Mouse (Mus musculus) forebrain, embryonic 12.5 days (tissue): Measurements from ENCODE around the gene Btbd9. TPM values are rescaled to one million over a fixed set of nuclear protein-coding genes. Genes with fewer than 3 reads are reported as not detected.

ENCODE experiments used
- ATAC-seq: fragments of 200-750 bp; cut with Nextera tagmentation; 2 replicates; pipeline ENCODE4 v1.8.0; 2017; ENCODE audit warnings: moderate TSS enrichment; ENCODE audit not compliant: low FRiP score
- H3K27ac ChIP-seq: fragments of 300-500 bp; sonication (generic); 2 replicates; pipeline ENCODE4 v1.5.1; 2016; ENCODE audit warnings: mild to moderate bottlenecking
- H3K27me3 ChIP-seq: fragments of 300-500 bp; sonication (generic); 2 replicates; pipeline ENCODE4 v1.6.1; 2016; ENCODE audit warnings: mild to moderate bottlenecking
- H3K36me3 ChIP-seq: fragments of 300-500 bp; sonication (generic); replicated peaks from 2 replicates; pipeline ENCODE4 v1.6.1; 2016; ENCODE audit warnings: mild to moderate bottlenecking
- H3K4me1 ChIP-seq: fragments of 300-500 bp; sonication (generic); 2 replicates; pipeline ENCODE4 v1.6.1; 2016
- H3K4me2 ChIP-seq: fragments of 300-500 bp; sonication (generic); 2 replicates; pipeline ENCODE4 v1.6.1; 2016; ENCODE audit warnings: mild to moderate bottlenecking, moderate library complexity
- H3K4me3 ChIP-seq: fragments of 300-500 bp; sonication (generic); replicated peaks from 2 replicates; pipeline ENCODE4 v1.5.1; 2016; ENCODE audit warnings: mild to moderate bottlenecking
- H3K9ac ChIP-seq: fragments of 300-500 bp; sonication (generic); 2 replicates; pipeline ENCODE4 v1.6.1; 2016; ENCODE audit warnings: mild to moderate bottlenecking
- H3K9me3 ChIP-seq: fragments of 300-500 bp; sonication (generic); 2 replicates; pipeline ENCODE4 v1.6.1; 2016
- WGBS: fragments of 180-500 bp; shearing (Covaris S2); methylation state at CpG from one replicate; pipeline ENCODE4 v1.1.7; 2016; 5-methylcytosine and 5-hydroxymethylcytosine counted together
- polyA plus RNA-seq: library from polyadenylated mRNA; unstranded; fragments of >200 nt; fragmentation: Nextera tagmentation; extraction: Ambion mirVana; gene quantifications from 2 replicates; pipeline ENCODE4 v1.2.1, GENCODE M21; 2016

Gene Btbd9
- polyA plus RNA-seq, 1 experiment from 2014 or later = 85.9 TPM

- peaks cover 14% of the 10 kb centered on the region for H3K4me1 ChIP-seq
- H3K4me3 ChIP-seq = no peak overlapping the region
- no peaks in the 10 kb centered on the region for H3K27me3 ChIP-seq
- H3K27ac ChIP-seq = no peak overlapping the region
- H3K36me3 ChIP-seq = peaks cover 36% of the 10 kb centered on the region
- H3K9me3 ChIP-seq = no peaks in the 10 kb centered on the region
- WGBS = 94% methylated on average over 8 of the region's 8 CpGs
- no peak for ATAC-seq
- H3K4me2 ChIP-seq = no peak overlapping the region
- H3K9ac ChIP-seq = no peak overlapping the region
Observed at GRCm38 (mm10) chr17:30210262-30210661, 366.0 kb downstream of the Btbd9 start.

GRCm38 (mm10) chr17:30205062-30205825 is 371.0 kb downstream of the Btbd9 start:
- Histone ChIP-seq H3K9me3 (no peaks in the 10 kb centered on the region), H3K36me3 (peaks cover 25% of the 10 kb centered on the region), H3K4me2 (no peak overlapping the region), H3K4me1 (peaks cover 61% of the 10 kb centered on the region), H3K4me3 (no peak overlapping the region), H3K27ac (0 out of 2 replicates have a peak overlapping the region, but pooled peaks have one; percentile 25), H3K27me3 (no peaks in the 10 kb centered on the region), H3K9ac (no peak overlapping the region)
- no peak for ATAC-seq
- 92% methylated on average over 17 of the region's 17 CpGs for WGBS

- no peak overlapping the region for H3K27ac ChIP-seq
Observed at GRCm38 (mm10) chr17:30200283-30200682, 376.0 kb downstream of the Btbd9 start.

GRCm38 (mm10) chr17:30199374-30200247 is 376.7 kb downstream of the Btbd9 start:
- no peak for ATAC-seq
- Histone ChIP-seq H3K4me2 (no peak overlapping the region), H3K36me3 (no peaks in the 10 kb centered on the region; the same call in 1 of the 2 replicates), H3K4me1 (peaks cover 95% of the 10 kb centered on the region), H3K9ac (no peak overlapping the region), H3K9me3 (no peaks in the 10 kb centered on the region), H3K27ac (no peak overlapping the region), H3K27me3 (no peaks in the 10 kb centered on the region), H3K4me3 (no peak overlapping the region)
- 82% methylated on average over 13 of the region's 13 CpGs for WGBS

More at GRCm38 (mm10) chr17:30200283-30200682, 376.0 kb downstream of the Btbd9 start:
- Histone ChIP-seq H3K9me3 (no peaks in the 10 kb centered on the region), H3K27me3 (no peaks in the 10 kb centered on the region), H3K9ac (peak overlapping the region; percentile 17; the same call in 1 of the 2 replicates), H3K4me3 (no peak overlapping the region), H3K4me2 (no peak overlapping the region), H3K36me3 (no peaks in the 10 kb centered on the region), H3K4me1 (peaks cover 94% of the 10 kb centered on the region)
- ATAC-seq = no peak
- WGBS = 90% methylated on average over 4 of the region's 4 CpGs

- no peaks in the 10 kb centered on the region for H3K9me3 ChIP-seq
- WGBS = 74% methylated on average over 10 of the region's 10 CpGs
- no peak overlapping the region for H3K27ac ChIP-seq
- no peaks in the 10 kb centered on the region for H3K27me3 ChIP-seq
- ATAC-seq = no peak
- H3K4me1 ChIP-seq = peaks cover 92% of the 10 kb centered on the region
- no peak overlapping the region for H3K4me3 ChIP-seq
- H3K36me3 ChIP-seq = no peaks in the 10 kb centered on the region; the same call in 1 of the 2 replicates
- H3K4me2 ChIP-seq = no peak overlapping the region
- H3K9ac ChIP-seq = no peak overlapping the region
Observed at GRCm38 (mm10) chr17:30198422-30198821, 377.9 kb downstream of the Btbd9 start.

GRCm38 (mm10) chr17:30197280-30198030 is 378.8 kb downstream of the Btbd9 start:
- H3K9me3 ChIP-seq = no peaks in the 10 kb centered on the region
- 70% methylated on average over 12 of the region's 12 CpGs for WGBS
- no peaks in the 10 kb centered on the region for H3K27me3 ChIP-seq
- H3K36me3 ChIP-seq = peaks cover 8% of the 10 kb centered on the region; the same call in 1 of the 2 replicates
- no peak overlapping the region for H3K9ac ChIP-seq
- ATAC-seq = no peak
- no peak overlapping the region for H3K4me2 ChIP-seq
- no peak overlapping the region for H3K4me3 ChIP-seq
- peaks cover 90% of the 10 kb centered on the region for H3K4me1 ChIP-seq
- peak overlapping the region; percentile 36; the same call in 1 of the 2 replicates for H3K27ac ChIP-seq

GRCm38 (mm10) chr17:30196401-30197279 is 379.6 kb downstream of the Btbd9 start:
- no peak overlapping the region for H3K9ac ChIP-seq
- no peak overlapping the region for H3K4me2 ChIP-seq
- no peaks in the 10 kb centered on the region for H3K9me3 ChIP-seq
- H3K36me3 ChIP-seq = peaks cover 8% of the 10 kb centered on the region; the same call in 1 of the 2 replicates
- no peaks in the 10 kb centered on the region for H3K27me3 ChIP-seq
- H3K4me3 ChIP-seq = no peak overlapping the region
- peaks cover 88% of the 10 kb centered on the region for H3K4me1 ChIP-seq
- H3K27ac ChIP-seq = peak overlapping the region; percentile 36; the same call in 1 of the 2 replicates
- no peak for ATAC-seq
- WGBS = 62% methylated on average over 17 of the region's 17 CpGs

- Histone ChIP-seq H3K9me3 (no peaks in the 10 kb centered on the region), H3K36me3 (peaks cover 8% of the 10 kb centered on the region; the same call in 1 of the 2 replicates), H3K9ac (no peak overlapping the region), H3K4me1 (peaks cover 88% of the 10 kb centered on the region), H3K4me3 (no peak overlapping the region), H3K27me3 (0 out of 2 replicates have a peak, but pooled peaks cover 4% of the 10 kb centered on the region), H3K27ac (peak overlapping the region; percentile 80; the same call in 1 of the 2 replicates), H3K4me2 (no peak overlapping the region)
- 81% methylated on average over 20 of the region's 21 CpGs for WGBS
- no peak for ATAC-seq
Observed at GRCm38 (mm10) chr17:30195591-30196183, 380.6 kb downstream of the Btbd9 start.

GRCm38 (mm10) chr17:30194629-30195445 is 381.5 kb downstream of the Btbd9 start:
- H3K4me1 ChIP-seq = peaks cover 88% of the 10 kb centered on the region
- no peak overlapping the region for H3K4me2 ChIP-seq
- WGBS = 51% methylated on average over 11 of the region's 11 CpGs
- H3K9me3 ChIP-seq = no peaks in the 10 kb centered on the region
- H3K9ac ChIP-seq = no peak overlapping the region
- H3K27ac ChIP-seq = peak overlapping the region; percentile 80
- 0 out of 2 replicates have a peak, but pooled peaks cover 5% of the 10 kb centered on the region for H3K27me3 ChIP-seq
- H3K36me3 ChIP-seq = peaks cover 8% of the 10 kb centered on the region; the same call in 1 of the 2 replicates
- H3K4me3 ChIP-seq = no peak overlapping the region
- no peak for ATAC-seq

- H3K9ac ChIP-seq = no peak overlapping the region
- no peak overlapping the region for H3K4me2 ChIP-seq
- WGBS = 75% methylated on average over 3 of the region's 3 CpGs
- H3K9me3 ChIP-seq = no peaks in the 10 kb centered on the region
- 0 out of 2 replicates have a peak, but pooled peaks cover 7% of the 10 kb centered on the region for H3K27me3 ChIP-seq
- H3K4me3 ChIP-seq = no peak overlapping the region
- H3K4me1 ChIP-seq = peaks cover 88% of the 10 kb centered on the region
- 0 out of 2 replicates have a peak overlapping the region, but pooled peaks have one; percentile 33 for H3K27ac ChIP-seq
- peaks cover 8% of the 10 kb centered on the region; the same call in 1 of the 2 replicates for H3K36me3 ChIP-seq
- ATAC-seq = no peak
Observed at GRCm38 (mm10) chr17:30194091-30194490, 382.2 kb downstream of the Btbd9 start.
